Mouse (Mus musculus) left cerebral cortex, postnatal 25 days (tissue): ENCODE measurements at regions not wholly inside any gene's neighbourhood (a gene's known extent, or its start where the extent isn't known, plus 50 kb on each side); places are given as distances from the start of the nearest gene placed in this dataset.

Experiments used
- DNase-seq, 2 experiments: peaks; one replicate each; pipeline ENCODE4 v3.0.0; 2022; ENCODE audit warnings: low spot score in 2 of 2, mixed read lengths in 1 of 2
- intact Hi-C: fragments of 180-260 bp; cut with DNase I; formaldehyde crosslinking; loops from one replicate; pipeline ENCODE4 v1.15.1; 2025

- intact Hi-C loops, result loop anchor here (5.0 to 10.0 kb wide), 2 partner anchors 910 to 1322 kb away; partner anchors contain the start of gene Ptbp2
These were observed 66.7 kb downstream of the Rwdd3 start for GRCm38 (mm10) chr3:121104571-121105407.

DNA sequence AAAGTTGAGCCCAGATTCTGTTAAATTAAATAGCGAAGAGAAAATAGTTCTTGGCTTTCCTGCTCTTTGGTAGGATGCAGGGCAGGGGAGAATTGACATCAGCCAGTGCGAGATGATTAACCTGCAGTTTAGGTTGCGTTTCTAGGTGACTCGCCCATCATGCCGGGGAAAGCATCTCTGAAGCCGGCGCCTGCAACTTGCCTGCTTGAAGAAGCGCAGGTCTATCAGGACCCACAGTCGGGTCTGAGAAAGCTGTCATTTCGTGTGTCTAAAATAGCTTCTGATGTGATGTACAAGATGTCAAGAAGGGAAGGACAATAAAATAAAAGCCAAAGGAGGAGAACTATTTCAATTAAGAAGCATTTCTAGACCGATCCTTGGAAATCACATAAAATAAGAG, 68.6 kb downstream of the Rwdd3 start:
- peak in 1 of 2 experiments; percentile 22 for DNase-seq
- intact Hi-C loops, result loop anchor here (10.0 kb wide), 1 partner anchor 908 kb away; no protein-coding TSS in a partner anchor

More at GRCm38 (mm10) chr3:121104571-121105407, 66.7 kb downstream of the Rwdd3 start:
- DNase-seq, result peak; percentile 83 to 93

- intact Hi-C loops, result loop anchor here (10.0 kb wide), 1 partner anchor 907 kb away; no protein-coding TSS in a partner anchor
- DNase-seq, result no peak
These were observed 69.4 kb downstream of the Rwdd3 start for GRCm38 (mm10) chr3:121102120-121102519.

DNA sequence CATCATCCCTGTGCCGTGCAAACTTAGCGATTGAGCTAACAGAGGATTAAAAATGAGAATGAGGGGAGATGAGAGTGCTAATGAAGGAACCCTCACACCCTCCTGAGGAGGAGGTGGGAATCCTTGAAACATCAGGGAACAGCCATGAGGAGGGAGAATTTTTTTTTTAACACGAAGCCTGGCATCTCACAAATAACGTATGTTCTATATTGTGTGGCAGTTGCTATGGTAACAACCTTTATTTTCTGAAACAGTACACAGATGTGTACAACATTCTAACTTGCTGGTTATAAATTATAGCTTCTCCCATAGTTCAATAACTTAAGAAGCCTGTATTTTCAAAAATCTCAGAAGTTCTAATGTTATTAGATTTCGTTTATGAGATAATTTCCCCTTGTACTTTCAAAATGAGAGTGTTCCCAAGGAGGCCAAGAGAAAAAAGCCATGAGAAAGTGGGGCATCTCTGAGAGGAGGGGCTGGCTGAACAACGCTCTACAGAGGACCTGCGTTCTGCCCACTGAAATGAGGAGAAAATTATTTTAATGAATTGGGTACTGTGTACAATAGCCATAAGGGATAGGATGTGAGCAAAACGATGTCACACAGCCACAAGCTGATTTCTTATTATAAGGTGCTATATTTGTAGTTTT, 71.2 kb downstream of the Rwdd3 start:
- DNase-seq, result peak; percentile 31 to 46
- intact Hi-C loops, result loop anchor here (2.0 to 10.0 kb wide), 2 partner anchors 214 to 906 kb away; no protein-coding TSS in a partner anchor

- intact Hi-C loops, result loop anchor here (10.0 kb wide), 1 partner anchor 309 kb away; no protein-coding TSS in a partner anchor
- DNase-seq, result peak; percentile 55 to 59
These were observed 78.0 kb downstream of the Rwdd3 start for GRCm38 (mm10) chr3:121093509-121093908.

GRCm38 (mm10) chr3:121088724-121089123, 82.8 kb downstream of the Rwdd3 start:
- no peak for DNase-seq
- intact Hi-C loops, result no loop called here

DNA sequence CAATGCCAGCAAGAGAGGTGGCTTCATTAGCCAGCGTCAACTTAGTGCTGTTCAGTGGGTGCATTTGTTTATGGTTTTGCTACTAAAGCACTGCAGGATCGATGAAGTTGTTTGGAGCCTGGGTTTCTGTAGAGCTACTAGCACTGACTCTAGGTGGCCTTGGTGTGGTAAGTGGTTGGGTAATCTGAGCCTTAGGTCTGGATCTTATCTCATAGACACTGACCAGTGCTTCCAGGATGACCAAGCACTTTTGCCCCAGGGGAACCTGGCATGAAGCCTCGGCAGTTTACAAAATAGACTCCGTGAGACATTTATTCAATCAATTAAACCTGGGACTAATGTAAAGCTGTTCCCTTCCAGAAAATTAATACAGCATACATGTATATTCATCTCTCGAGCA, 102.8 kb downstream of the Rwdd3 start:
- no peak for DNase-seq
- intact Hi-C loops, result no loop called here

DNA sequence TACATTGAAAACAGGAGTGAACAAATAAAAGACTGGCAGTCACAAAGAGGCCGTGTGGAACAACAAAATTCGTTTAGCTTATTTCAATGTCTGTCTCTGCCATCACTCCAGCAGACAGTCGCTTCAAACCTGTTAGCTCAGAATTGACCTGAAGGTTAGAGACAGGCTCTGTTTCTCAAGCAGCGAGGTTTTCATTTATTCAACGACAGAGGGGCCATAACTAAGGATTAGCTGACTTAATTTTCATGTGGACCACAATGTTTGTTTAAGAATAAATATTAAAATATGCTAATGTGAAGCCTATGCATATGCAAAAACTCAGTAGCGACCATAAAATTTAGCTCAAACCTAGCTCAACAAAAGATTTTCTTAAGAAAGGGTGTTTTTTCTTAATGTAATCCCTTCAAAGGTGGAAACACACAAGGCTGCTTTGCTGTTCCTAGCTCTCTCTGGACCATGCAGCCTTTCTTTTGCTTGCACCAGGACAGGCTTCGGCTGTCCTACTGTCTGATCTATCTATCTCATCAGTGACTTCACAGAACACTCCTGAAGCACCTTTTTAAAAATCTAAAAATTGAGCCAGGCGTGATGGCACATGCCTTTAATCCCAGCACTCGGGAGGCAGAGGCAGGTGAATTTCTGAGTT, 135.5 kb downstream of the Rwdd3 start:
- intact Hi-C loops, result no loop called here
- no peak for DNase-seq

- intact Hi-C loops, result no loop called here
- no peak for DNase-seq
These were observed 145.8 kb downstream of the Rwdd3 start for GRCm38 (mm10) chr3:121025546-121026157.

- no peak for DNase-seq
- intact Hi-C loops, result no loop called here
These were observed 146.7 kb downstream of the Rwdd3 start for GRCm38 (mm10) chr3:121024810-121025209.

GRCm38 (mm10) chr3:121021126-121021848, 150.2 kb downstream of the Rwdd3 start:
- intact Hi-C loops, result no loop called here
- DNase-seq, result no peak

GRCm38 (mm10) chr3:121009223-121009622, 162.3 kb downstream of the Rwdd3 start:
- intact Hi-C loops, result no loop called here
- peak in 1 of 2 experiments; percentile 11 for DNase-seq

DNA sequence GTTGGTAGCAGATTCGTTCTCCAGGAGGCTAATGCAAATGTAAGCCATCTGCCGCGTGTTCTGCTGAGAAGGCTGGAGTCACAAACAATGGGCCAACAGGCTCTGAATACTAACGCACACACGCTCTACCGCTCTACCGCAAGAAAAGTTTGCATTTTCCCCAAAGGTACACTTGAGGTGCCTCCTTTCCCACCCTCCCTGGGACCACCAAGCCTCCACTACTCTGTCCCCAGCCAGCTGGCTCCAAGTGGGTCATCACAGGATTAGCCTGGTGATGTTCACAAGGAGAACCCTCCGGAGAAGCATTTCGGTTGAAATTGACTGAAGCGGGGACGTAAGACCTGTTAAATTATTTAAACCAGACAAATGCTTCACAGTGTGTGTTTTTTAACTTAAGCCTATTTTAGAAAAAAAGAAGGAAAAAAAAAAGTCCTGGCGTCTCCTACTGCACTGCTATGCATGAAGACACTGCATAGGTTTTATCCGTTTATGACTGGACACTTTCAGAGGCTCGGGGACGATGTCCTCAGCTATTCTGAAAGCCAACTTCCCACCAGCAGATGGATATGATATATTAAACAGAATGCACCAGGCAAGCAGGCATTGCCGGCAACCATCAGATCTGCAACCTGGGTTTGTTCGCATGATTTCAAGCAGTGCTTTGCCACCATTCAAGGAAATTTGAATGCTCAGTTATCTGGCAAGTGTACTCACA, 187.8 kb downstream of the Rwdd3 start:
- intact Hi-C loops, result loop anchor here (1.0 kb wide), 1 partner anchor 97 kb away; no protein-coding TSS in a partner anchor
- peak; percentile 40 to 57 for DNase-seq

- intact Hi-C loops, result loop anchor here (1.0 kb wide), 1 partner anchor 97 kb away; no protein-coding TSS in a partner anchor
These were observed 188.5 kb downstream of the Rwdd3 start for GRCm38 (mm10) chr3:120982795-120983555.

GRCm38 (mm10) chr3:120982218-120982617, 189.3 kb downstream of the Rwdd3 start:
- intact Hi-C loops, result no loop called here

More at GRCm38 (mm10) chr3:120982795-120983555, 188.5 kb downstream of the Rwdd3 start:
- no peak for DNase-seq

GRCm38 (mm10) chr3:120970746-120971466, 200.6 kb downstream of the Rwdd3 start:
- DNase-seq, result no peak
- intact Hi-C loops, result no loop called here

More at GRCm38 (mm10) chr3:120982218-120982617, 189.3 kb downstream of the Rwdd3 start:
- no peak for DNase-seq

DNA sequence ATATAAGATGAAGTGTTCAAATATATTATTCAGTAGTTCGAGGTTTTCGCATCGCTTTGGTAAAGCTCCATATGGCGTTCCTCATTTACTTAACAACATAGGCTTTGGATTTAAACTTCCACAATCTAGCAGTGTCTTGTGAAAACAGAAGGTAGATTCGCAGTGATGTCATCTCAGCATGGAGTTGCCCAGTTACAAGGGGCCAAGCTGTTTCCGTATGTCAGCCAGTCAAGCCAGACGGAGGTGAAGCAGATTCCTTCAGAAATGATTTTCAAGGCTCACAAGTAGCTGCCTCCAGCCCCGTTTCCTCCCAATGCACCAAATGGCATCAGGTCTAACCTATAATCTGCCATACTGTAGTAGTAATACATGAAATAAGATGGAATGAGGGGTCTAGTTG, 224.6 kb downstream of the Rwdd3 start:
- DNase-seq, result peak in 1 of 2 experiments; percentile 6
- intact Hi-C loops, result no loop called here
